Mouse (Mus musculus): Measurements from ENCODE around the gene Hoxd12. TPM values are rescaled to one million over a fixed set of nuclear protein-coding genes. Genes with fewer than 3 reads are reported as not detected.
A peak's percentile ranks its signal among the peaks of the same experiment; 100 is the strongest.

Gene Hoxd12
- polyA plus RNA-seq, 1 experiment, result not detected

DNA sequence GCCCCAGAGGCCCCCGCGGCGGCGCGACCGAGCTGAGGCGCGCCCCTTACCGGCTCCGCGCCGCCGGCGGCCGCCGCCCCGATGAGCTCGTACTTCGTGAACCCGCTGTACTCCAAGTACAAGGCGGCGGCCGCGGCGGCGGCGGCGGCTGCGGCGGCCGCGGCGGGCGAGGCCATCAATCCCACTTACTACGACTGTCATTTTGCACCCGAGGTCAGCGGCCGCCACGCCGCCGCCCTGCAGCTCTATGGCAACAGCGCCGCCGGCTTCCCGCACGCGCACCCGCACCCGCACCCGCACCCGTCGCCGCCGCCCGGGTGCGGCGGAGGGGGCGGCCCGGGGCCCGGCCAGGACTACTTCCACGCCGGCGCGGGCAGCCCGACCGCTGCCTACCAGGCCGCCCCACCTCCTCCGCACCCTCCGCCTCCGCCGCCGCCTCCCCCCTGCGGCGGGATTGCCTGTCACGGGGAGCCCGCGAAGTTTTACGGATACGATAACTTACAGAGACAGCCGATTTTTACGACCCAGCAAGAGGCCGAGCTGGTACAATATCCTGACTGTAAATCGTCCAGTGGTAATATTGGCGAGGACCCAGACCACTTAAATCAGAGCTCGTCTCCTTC is 30.8 kb downstream of the Hoxd12 start:
- under 1% methylated on average over 84 of the region's 85 CpGs for WGBS
- Histone ChIP-seq H3K27ac (ENCODE audit: insufficient read depth, low read depth, low read length) (no peak overlapping the region), H3K4me3 (ENCODE audit: low read depth, low read length) (peak overlapping the region; percentile 63), H3K27me3 (ENCODE audit: control insufficient read depth, insufficient read depth, low read length) (peaks cover 68% of the 10 kb centered on the region), H3K36me3 (ENCODE audit: control insufficient read depth, insufficient read depth, low read length) (no peaks in the 10 kb centered on the region), H3K4me1 (ENCODE audit: control insufficient read depth, insufficient read depth, insufficient read length, low read length) (peaks cover 6% of the 10 kb centered on the region; the same call in 1 of the 2 replicates)
- TF ChIP-seq POLR2A (IDR thresholded peaks at IDR 0.05; ENCODE audit: low read depth, low read length) (no peak), CTCF (IDR thresholded peaks at IDR 0.05; ENCODE audit: extremely low read depth, insufficient read length, insufficient replicate concordance, low read depth, low read length) (no peak)

DNA sequence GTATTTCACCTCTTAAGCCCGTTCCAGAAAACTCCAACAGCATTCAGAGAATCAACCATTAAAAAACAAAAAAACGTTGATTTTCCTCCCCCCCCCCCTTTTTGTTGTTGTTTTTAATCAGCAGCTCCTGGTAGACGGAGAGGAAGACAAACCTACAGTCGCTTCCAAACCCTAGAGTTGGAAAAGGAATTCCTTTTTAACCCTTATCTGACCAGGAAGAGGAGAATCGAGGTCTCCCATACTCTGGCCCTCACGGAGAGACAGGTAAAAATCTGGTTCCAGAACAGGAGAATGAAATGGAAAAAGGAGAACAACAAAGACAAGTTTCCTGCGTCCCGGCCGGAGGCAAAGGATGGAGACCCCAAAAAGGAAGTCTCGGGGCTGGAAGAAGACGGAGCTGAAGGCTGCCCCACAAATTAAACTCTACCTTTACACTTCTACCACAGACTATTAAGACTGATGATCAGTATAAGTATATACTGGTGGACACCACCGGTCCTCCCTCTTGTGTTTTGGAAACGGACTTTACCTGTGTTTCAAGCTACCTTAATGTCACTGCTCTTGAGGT is 31.7 kb downstream of the Hoxd12 start:
- Histone ChIP-seq H3K4me1 (ENCODE audit: control insufficient read depth, insufficient read depth, insufficient read length, low read length) (peaks cover 6% of the 10 kb centered on the region; the same call in 1 of the 2 replicates), H3K4me3 (ENCODE audit: low read depth, low read length) (no peak overlapping the region), H3K27me3 (ENCODE audit: control insufficient read depth, insufficient read depth, low read length) (peaks cover 67% of the 10 kb centered on the region), H3K27ac (ENCODE audit: insufficient read depth, low read depth, low read length) (no peak overlapping the region), H3K36me3 (ENCODE audit: control insufficient read depth, insufficient read depth, low read length) (no peaks in the 10 kb centered on the region)
- TF ChIP-seq CTCF (IDR thresholded peaks at IDR 0.05; ENCODE audit: extremely low read depth, insufficient read length, insufficient replicate concordance, low read depth, low read length) (no peak), POLR2A (IDR thresholded peaks at IDR 0.05; ENCODE audit: low read depth, low read length) (no peak)
- WGBS, result 9% methylated on average over 13 of the region's 13 CpGs

DNA sequence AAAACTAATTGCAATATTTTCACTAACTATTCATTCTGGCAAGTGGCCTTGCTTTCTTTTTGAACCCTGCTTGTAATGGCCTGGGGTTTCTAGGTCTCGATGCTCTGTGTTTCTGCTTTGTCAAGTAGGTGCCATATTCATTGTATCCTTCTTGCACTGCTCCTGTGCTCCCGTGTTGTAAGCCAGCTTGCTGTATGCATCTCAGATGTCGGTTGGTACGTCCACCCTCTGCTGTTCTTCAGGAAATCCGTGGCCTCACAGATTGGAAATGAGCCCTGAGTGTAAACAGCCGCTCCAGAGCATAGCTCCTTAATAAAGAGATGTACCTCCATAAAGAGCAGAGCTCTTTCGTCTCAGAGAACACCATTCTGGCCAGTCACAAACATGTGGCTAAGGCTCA is 32.8 kb downstream of the Hoxd12 start:
- peaks cover 70% of the 10 kb centered on the region for H3K27me3 ChIP-seq (ENCODE audit: control insufficient read depth, insufficient read depth, low read length)
- WGBS, result 32% methylated on average over 7 of the region's 7 CpGs
- TF ChIP-seq CTCF (IDR thresholded peaks at IDR 0.05; ENCODE audit: extremely low read depth, insufficient read length, insufficient replicate concordance, low read depth, low read length), result no peak
- TF ChIP-seq POLR2A (IDR thresholded peaks at IDR 0.05; ENCODE audit: low read depth, low read length), result no peak

DNA sequence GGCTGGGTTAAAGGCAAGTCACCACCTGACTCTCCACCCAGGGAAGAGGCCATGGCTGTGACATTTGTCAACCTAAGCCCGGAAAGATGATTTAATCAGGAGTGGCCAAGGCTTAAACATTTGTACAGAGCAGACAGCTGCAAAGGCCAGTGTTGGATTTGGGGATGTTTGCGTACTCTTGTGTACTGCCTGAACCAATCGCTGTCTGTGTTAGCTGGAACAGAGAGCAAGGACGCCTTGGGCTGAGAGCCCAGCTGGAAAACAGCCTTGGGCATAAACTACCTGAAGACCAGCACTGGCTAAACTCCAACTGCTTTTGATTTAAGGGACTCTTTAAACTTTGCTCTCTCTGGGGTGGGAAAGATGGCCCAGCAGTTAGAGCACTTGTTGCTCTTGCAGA is 33.9 kb downstream of the Hoxd12 start:
- peaks cover 70% of the 10 kb centered on the region for H3K27me3 ChIP-seq (ENCODE audit: control insufficient read depth, insufficient read depth, low read length)
- 43% methylated on average over 4 of the region's 4 CpGs for WGBS
- H3K4me1 ChIP-seq (ENCODE audit: control insufficient read depth, insufficient read depth, insufficient read length, low read length), result peaks cover 8% of the 10 kb centered on the region
- TF ChIP-seq CTCF (IDR thresholded peaks at IDR 0.05; ENCODE audit: extremely low read depth, insufficient read length, insufficient replicate concordance, low read depth, low read length), result no peak
- no peak for TF ChIP-seq POLR2A (IDR thresholded peaks at IDR 0.05; ENCODE audit: low read depth, low read length)
- H3K27ac ChIP-seq (ENCODE audit: insufficient read depth, low read depth, low read length), result no peak overlapping the region
- no peaks in the 10 kb centered on the region for H3K36me3 ChIP-seq (ENCODE audit: control insufficient read depth, insufficient read depth, low read length)
- H3K4me3 ChIP-seq (ENCODE audit: low read depth, low read length), result no peak overlapping the region

More for the DNA sequence above, 32.8 kb downstream of the Hoxd12 start:
- Histone ChIP-seq H3K27ac (ENCODE audit: insufficient read depth, low read depth, low read length) (no peak overlapping the region), H3K4me1 (ENCODE audit: control insufficient read depth, insufficient read depth, insufficient read length, low read length) (peaks cover 8% of the 10 kb centered on the region), H3K4me3 (ENCODE audit: low read depth, low read length) (no peak overlapping the region), H3K36me3 (ENCODE audit: control insufficient read depth, insufficient read depth, low read length) (no peaks in the 10 kb centered on the region)

DNA sequence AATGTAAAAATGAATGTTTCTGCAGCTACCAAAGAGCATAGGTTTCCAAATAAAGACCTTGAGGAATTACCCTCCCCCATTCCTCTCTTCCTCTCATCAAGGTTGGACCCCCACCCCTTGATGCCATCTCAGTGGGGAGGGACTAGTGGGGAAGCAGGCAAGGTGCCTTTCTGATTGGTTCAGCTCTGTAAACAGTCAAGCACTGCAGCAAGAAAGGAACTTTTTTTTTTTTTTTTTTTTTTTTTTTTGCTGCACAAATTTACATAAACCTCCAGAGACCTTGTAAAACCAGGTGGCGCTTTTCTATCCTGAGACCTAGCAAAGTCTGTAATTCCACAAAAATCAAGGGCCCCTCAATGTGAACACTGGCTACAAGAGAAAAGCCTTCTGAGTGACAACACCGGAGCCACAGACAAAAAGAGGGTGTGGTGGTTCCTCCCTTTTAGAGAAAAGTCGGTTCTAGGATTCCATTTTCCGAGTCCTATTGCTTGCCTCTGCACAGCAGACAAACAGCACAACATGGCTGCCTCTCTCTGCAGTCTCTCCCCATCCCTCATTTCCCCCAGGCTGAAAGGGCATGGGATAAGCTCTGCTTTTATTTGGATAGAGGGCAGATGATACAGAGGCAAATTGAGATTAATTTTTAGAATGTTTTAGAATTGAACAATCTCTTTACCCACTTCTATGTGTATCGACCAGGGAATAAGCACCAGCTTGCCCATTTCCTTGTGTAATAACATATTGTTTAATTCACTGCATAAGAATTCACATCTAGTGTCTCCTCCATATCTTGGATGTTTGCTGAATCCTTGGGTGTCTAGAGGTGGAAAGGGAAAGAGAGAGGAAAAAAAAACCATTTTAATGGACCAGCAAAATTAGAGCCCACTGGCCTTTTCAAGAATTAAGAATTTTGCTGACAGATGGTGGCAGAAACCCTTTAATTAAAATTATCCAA is 34.9 kb downstream of the Hoxd12 start:
- WGBS, result 25% methylated on average over 5 of the region's 5 CpGs
- TF ChIP-seq POLR2A (IDR thresholded peaks at IDR 0.05; ENCODE audit: low read depth, low read length), result no peak
- Histone ChIP-seq H3K27ac (ENCODE audit: insufficient read depth, low read depth, low read length) (no peak overlapping the region), H3K27me3 (ENCODE audit: control insufficient read depth, insufficient read depth, low read length) (peaks cover 69% of the 10 kb centered on the region), H3K4me1 (ENCODE audit: control insufficient read depth, insufficient read depth, insufficient read length, low read length) (peaks cover 5% of the 10 kb centered on the region), H3K4me3 (ENCODE audit: low read depth, low read length) (no peak overlapping the region), H3K36me3 (ENCODE audit: control insufficient read depth, insufficient read depth, low read length) (no peaks in the 10 kb centered on the region)

DNA sequence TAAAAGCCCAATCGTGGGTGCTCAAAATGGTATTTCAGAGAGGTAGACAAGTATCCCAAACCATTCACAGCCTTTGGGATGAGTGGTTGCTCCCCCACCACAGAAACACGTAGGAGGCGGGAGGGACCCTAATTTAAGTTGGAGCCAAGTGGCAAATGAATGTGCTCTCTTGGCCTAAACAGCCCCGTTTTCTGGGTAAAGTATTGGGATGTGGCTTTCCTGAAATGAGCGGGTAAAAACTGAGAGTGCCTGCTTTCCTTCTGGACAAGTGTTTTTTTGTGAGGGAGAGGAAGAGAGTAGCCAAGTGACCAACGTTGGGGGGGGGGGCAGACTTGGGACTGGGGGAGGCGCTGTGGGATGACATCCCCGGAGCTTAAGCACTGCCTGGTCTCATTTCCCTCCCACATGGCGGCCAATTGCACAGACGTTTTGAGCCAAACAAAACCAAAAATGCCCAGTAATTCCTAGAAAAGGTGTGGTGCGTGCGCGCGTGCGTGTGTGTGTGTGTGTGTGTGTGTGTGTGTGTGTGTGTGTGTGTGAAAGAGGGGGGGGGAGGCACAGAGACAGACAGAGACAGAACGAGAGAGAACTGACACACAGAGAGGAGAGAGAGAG is 36.2 kb downstream of the Hoxd12 start:
- no peak overlapping the region for H3K27ac ChIP-seq (ENCODE audit: insufficient read depth, low read depth, low read length)
- peak overlapping the region; percentile 48; the same call in 1 of the 2 replicates for H3K4me3 ChIP-seq (ENCODE audit: low read depth, low read length)
- H3K27me3 ChIP-seq (ENCODE audit: control insufficient read depth, insufficient read depth, low read length), result peaks cover 63% of the 10 kb centered on the region
- WGBS, result 6% methylated on average over 16 of the region's 16 CpGs
- H3K4me1 ChIP-seq (ENCODE audit: control insufficient read depth, insufficient read depth, insufficient read length, low read length), result peaks cover 4% of the 10 kb centered on the region
- H3K36me3 ChIP-seq (ENCODE audit: control insufficient read depth, insufficient read depth, low read length), result no peaks in the 10 kb centered on the region
- TF ChIP-seq CTCF (IDR thresholded peaks at IDR 0.05; ENCODE audit: extremely low read depth, insufficient read length, insufficient replicate concordance, low read depth, low read length) (no peak), POLR2A (IDR thresholded peaks at IDR 0.05; ENCODE audit: low read depth, low read length) (no peak)
